Mouse (Mus musculus): ENCODE data around the gene Plekhm1.

GRCm38 (mm10) chr11:103396236-103396635 is 16.3 kb downstream of the Plekhm1 start:
- TF ChIP-seq CTCF (conservative IDR thresholded peaks at IDR 0.05; ENCODE audit: low read length), result no peak
- TF ChIP-seq POU5F1 (IDR thresholded peaks at IDR 0.05; ENCODE audit: borderline replicate concordance, low read length), result no peak

All from E14TG2a.4 (cell line).